Mouse (Mus musculus) kidney, postnatal 0 days (tissue): ENCODE measurements around the gene Mypn. TPM values are rescaled to one million over a fixed set of nuclear protein-coding genes. Genes with fewer than 3 reads are reported as not detected.

ENCODE experiments used
- ATAC-seq: fragments of 200-750 bp; cut with Nextera tagmentation; replicated peaks from 2 replicates; pipeline ENCODE4 v1.8.0; 2017; ENCODE audit warnings: low read depth, moderate number of reproducible peaks, moderate TSS enrichment, moderate library complexity; ENCODE audit not compliant: low FRiP score
- DNase-seq: peaks from one replicate; pipeline ENCODE4 v3.0.0-alpha.2; 2016; ENCODE audit warnings: low spot score
- H3K27ac ChIP-seq: fragments of 300-500 bp; sonication (generic); 2 replicates; pipeline ENCODE4 v1.5.1; 2014; ENCODE audit warnings: mild to moderate bottlenecking
- H3K27me3 ChIP-seq: fragments of 300-500 bp; sonication (generic); 2 replicates; pipeline ENCODE4 v1.6.1; 2014; ENCODE audit warnings: low read length, mixed read lengths; ENCODE audit not compliant: insufficient read depth
- H3K36me3 ChIP-seq: fragments of 300-500 bp; sonication (generic); 2 replicates; pipeline ENCODE4 v1.6.1; 2014; ENCODE audit warnings: low read length, mixed read lengths; ENCODE audit not compliant: insufficient read depth
- H3K4me1 ChIP-seq: fragments of 300-500 bp; sonication (generic); replicated peaks from 2 replicates; pipeline ENCODE4 v1.6.1; 2014; ENCODE audit warnings: antibody characterized with exemption, low read length, mixed read lengths; ENCODE audit not compliant: insufficient read depth
- H3K4me2 ChIP-seq: fragments of 300-500 bp; sonication (generic); 2 replicates; pipeline ENCODE4 v1.6.1; 2014; ENCODE audit warnings: mild to moderate bottlenecking, low read length, moderate library complexity, mixed read lengths
- H3K4me3 ChIP-seq: fragments of 300-500 bp; sonication (generic); replicated peaks from 2 replicates; pipeline ENCODE4 v1.5.1; 2014; ENCODE audit warnings: low read depth, low read length
- H3K9ac ChIP-seq: fragments of 300-500 bp; sonication (generic); 2 replicates; pipeline ENCODE4 v1.6.1; 2014; ENCODE audit warnings: low read depth, low read length
- H3K9me3 ChIP-seq: fragments of 300-500 bp; sonication (generic); replicated peaks from 2 replicates; pipeline ENCODE4 v1.6.1; 2016; ENCODE audit warnings: low read length, inconsistent platforms, mixed read lengths
- CTCF ChIP-seq: IDR thresholded peaks from 2 replicates; pipeline ENCODE4 v1.5.1; 2016; ENCODE audit warnings: antibody characterized with exemption, low read depth, mild to moderate bottlenecking, moderate library complexity
- WGBS: fragments of 180-500 bp; shearing (Covaris S2); extraction: QIAGEN DNeasy Blood & Tissue Kit; methylation state at CpG from one replicate; pipeline ENCODE4 v1.1.7; 2014; 5-methylcytosine and 5-hydroxymethylcytosine counted together
- polyA plus RNA-seq: library from polyadenylated mRNA; unstranded; fragments of >200 nt; fragmentation: Nextera tagmentation; extraction: Ambion mirVana; gene quantifications from 2 replicates; pipeline ENCODE4 v1.2.1, GENCODE M21; 2015

The Mypn gene
- polyA plus RNA-seq, 1 experiment from 2014 or later: not detected

- ATAC-seq (no peak), DNase-seq (no peak)
- Histone ChIP-seq H3K27ac (no peak overlapping the region), H3K27me3 (no peaks in the 10 kb centered on the region), H3K4me3 (no peak overlapping the region), H3K36me3 (no peaks in the 10 kb centered on the region), H3K9me3 (no peaks in the 10 kb centered on the region), H3K4me2 (no peak overlapping the region), H3K4me1 (no peaks in the 10 kb centered on the region), H3K9ac (no peak overlapping the region)
- WGBS: 51% methylated on average over 6 of the region's 6 CpGs
- no peak for TF ChIP-seq CTCF
Measured at GRCm38 (mm10) chr10:63208871-63209270, 5.1 kb upstream of the Mypn start.

- no peak overlapping the region for H3K9ac ChIP-seq
- H3K9me3 ChIP-seq: no peaks in the 10 kb centered on the region
- no peaks in the 10 kb centered on the region for H3K27me3 ChIP-seq
- no peaks in the 10 kb centered on the region for H3K36me3 ChIP-seq
- TF ChIP-seq CTCF: no peak
- no peak overlapping the region for H3K4me3 ChIP-seq
- 49% methylated on average over 3 of the region's 3 CpGs for WGBS
- no peak overlapping the region for H3K27ac ChIP-seq
- H3K4me2 ChIP-seq: no peak overlapping the region
- no peak for ATAC-seq
- H3K4me1 ChIP-seq: no peaks in the 10 kb centered on the region
- DNase-seq: no peak
Measured at GRCm38 (mm10) chr10:63203002-63203401, 750 bp downstream of the Mypn start.

- Histone ChIP-seq H3K27ac (no peak overlapping the region), H3K9ac (no peak overlapping the region), H3K27me3 (no peaks in the 10 kb centered on the region), H3K4me1 (no peaks in the 10 kb centered on the region), H3K4me2 (no peak overlapping the region), H3K9me3 (no peaks in the 10 kb centered on the region), H3K4me3 (no peak overlapping the region), H3K36me3 (no peaks in the 10 kb centered on the region)
- WGBS: 75% methylated on average over 8 of the region's 8 CpGs
- no peak for ATAC-seq
- no peak for TF ChIP-seq CTCF
- DNase-seq: no peak
Measured at GRCm38 (mm10) chr10:63201534-63201933, 2.2 kb downstream of the Mypn start.

- Histone ChIP-seq H3K27ac (no peak overlapping the region), H3K36me3 (no peaks in the 10 kb centered on the region), H3K27me3 (no peaks in the 10 kb centered on the region), H3K4me1 (no peaks in the 10 kb centered on the region), H3K9me3 (no peaks in the 10 kb centered on the region), H3K4me2 (no peak overlapping the region), H3K4me3 (no peak overlapping the region), H3K9ac (no peak overlapping the region)
- DNase-seq (no peak), ATAC-seq (no peak)
- TF ChIP-seq CTCF: no peak
- 87% methylated on average over 4 of the region's 4 CpGs for WGBS
Measured at GRCm38 (mm10) chr10:63199008-63199407, 4.7 kb downstream of the Mypn start.

GRCm38 (mm10) chr10:63192736-63193135 is 11.0 kb downstream of the Mypn start:
- Histone ChIP-seq H3K9ac (no peak overlapping the region), H3K27ac (no peak overlapping the region), H3K27me3 (no peaks in the 10 kb centered on the region), H3K9me3 (no peaks in the 10 kb centered on the region), H3K36me3 (no peaks in the 10 kb centered on the region), H3K4me1 (no peaks in the 10 kb centered on the region), H3K4me3 (no peak overlapping the region), H3K4me2 (no peak overlapping the region)
- TF ChIP-seq CTCF: no peak
- 79% methylated on average over 14 of the region's 14 CpGs for WGBS
- DNase-seq (no peak), ATAC-seq (no peak)

- H3K9me3 ChIP-seq: no peaks in the 10 kb centered on the region
- DNase-seq (no peak), ATAC-seq (no peak)
- WGBS: 76% methylated on average over 18 of the region's 18 CpGs
- H3K36me3 ChIP-seq: no peaks in the 10 kb centered on the region
- TF ChIP-seq CTCF: no peak
- no peak overlapping the region for H3K9ac ChIP-seq
- no peaks in the 10 kb centered on the region for H3K27me3 ChIP-seq
- H3K4me2 ChIP-seq: no peak overlapping the region
- no peak overlapping the region for H3K27ac ChIP-seq
- H3K4me1 ChIP-seq: no peaks in the 10 kb centered on the region
- H3K4me3 ChIP-seq: no peak overlapping the region
Measured at GRCm38 (mm10) chr10:63192276-63192675, 11.5 kb downstream of the Mypn start.

GRCm38 (mm10) chr10:63184451-63184850 is 19.3 kb downstream of the Mypn start:
- DNase-seq (no peak), ATAC-seq (no peak)
- no peaks in the 10 kb centered on the region for H3K9me3 ChIP-seq
- no peaks in the 10 kb centered on the region for H3K4me1 ChIP-seq
- no peaks in the 10 kb centered on the region for H3K27me3 ChIP-seq
- H3K4me3 ChIP-seq: no peak overlapping the region
- WGBS: 85% methylated on average over 4 of the region's 4 CpGs
- H3K4me2 ChIP-seq: no peak overlapping the region
- H3K9ac ChIP-seq: no peak overlapping the region
- H3K36me3 ChIP-seq: no peaks in the 10 kb centered on the region
- TF ChIP-seq CTCF: no peak
- H3K27ac ChIP-seq: no peak overlapping the region
